Mouse (Mus musculus) embryo, embryonic 9.5 days (tissue): ENCODE data around the gene Taar9.
A peak's percentile ranks its signal among the peaks of the same experiment; 100 is the strongest.
"Not testable (repeated sequence)": the region's sequence is repeated elsewhere in the genome, so short reads cannot be mapped to it uniquely, and the experiment has no call there.

Source experiments
- DNase-seq: peaks from one replicate; pipeline ENCODE4 v3.0.0-alpha.2; 2017; ENCODE audit errors: extremely low spot score

Gene Taar9

DNA sequence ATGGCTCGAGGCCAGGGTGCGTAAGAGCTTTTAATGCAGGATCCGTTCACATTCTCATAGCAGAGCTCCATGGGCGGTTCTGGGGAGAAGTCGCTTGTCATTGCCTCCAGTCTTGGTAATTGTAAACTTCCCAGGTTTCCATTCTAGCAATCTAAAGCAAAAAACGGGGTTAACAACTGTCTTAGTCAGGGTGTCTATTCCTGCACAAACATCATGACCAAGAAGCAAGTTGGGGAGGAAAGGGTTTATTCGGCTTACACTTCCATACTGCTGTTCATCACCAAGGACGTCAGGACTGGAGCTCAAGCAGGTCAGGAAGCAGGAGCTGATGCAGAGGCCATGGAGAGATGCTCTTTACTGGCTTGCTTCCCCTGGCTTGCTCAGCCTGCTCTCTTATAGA lies at the start of gene Taar9:
Gene Taar9, minus strand, starts transcription at position 101 of the 400 bp plus-strand sequence.
- not testable (repeated sequence) for DNase-seq

DNA sequence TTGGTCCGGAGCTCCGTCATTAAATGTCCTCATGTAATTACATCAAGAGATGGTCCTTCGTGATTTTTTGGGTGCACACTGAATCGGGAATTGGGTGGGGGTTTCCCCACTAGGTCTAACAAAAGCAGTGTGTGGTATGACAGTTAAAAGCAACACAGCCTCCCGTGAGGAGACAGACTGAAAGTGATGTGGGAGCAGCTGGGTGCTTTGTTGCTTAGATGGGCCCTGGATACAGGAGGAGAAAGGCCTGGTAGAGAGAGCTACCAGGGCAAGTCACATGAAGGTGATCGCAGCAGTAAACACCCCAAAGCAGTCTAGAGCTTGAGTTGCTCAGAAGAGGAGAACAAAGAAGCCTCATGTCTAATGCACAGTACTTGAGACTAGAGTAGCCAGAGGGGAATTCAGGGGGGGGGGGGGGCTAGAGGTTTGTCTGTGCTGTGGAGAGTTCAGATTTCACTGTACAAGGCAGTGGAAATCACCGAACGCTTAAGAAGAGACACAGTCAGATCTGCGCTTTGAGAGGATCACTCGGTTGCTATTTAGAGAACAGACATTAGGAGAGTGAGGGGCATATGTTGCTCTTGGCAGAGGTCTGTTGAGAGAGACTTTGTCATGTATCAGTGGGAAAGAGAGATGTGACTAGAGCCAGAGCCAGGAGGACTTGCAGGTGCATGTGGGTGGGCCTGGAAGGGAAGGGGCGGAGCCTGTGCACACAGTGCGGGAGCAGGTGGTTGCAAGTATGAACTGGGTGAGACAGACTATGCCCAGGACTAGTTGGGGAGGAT lies 49.3 kb upstream of the Taar9 start:
- no peak for DNase-seq

DNA sequence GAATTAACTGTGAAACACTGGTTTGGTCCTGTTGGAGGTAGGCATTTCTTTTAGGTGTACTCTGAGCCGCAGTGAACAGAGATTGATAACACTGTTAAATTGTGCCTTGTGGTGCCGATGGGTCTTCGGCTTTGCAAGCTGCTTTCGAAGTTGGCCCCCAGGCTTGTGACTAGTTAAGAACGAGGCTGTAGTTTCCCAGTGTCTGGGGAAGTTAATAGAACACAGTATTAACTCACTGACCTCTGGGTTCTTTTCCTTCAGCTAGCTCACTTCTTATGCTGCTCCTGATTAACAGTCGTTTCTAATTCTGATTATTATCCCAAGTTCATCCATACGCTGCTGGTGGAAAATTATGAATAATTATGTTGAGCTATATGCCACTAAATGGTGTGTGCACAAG lies 40.8 kb upstream of the Taar9 start:
- DNase-seq: no peak

DNA sequence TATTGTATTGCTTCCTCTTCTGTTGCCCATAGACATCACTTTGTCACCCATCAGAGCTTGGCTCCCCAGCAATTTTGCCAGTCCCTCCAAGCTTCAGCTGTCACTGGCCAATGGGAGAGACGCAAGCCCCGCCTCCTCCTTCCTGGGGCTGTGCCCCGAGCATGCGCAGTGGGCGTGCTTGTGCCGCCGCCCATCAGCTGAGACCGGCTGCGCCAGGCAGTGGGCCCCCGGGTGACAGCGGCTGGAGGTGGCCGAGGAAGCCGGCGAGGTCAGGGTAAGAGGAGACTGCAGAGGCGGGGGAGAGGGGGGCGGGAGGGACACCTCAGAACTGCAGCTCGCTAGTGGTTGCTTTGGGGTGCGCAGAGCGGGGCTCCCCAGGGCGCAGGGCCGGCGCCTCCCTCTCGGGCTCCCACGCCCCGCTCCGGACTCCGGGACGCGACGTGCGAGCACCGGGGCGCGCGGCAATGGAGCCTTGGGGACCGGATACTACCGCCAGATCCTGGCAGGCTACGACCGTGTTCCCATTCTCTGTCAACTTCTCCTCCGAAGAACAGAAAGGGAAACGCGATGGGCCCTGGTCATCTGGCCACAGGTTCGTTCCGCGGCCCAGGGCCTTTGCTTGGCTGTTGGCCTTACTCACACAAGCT lies 39.9 kb upstream of the Taar9 start, which contains the start of gene Stx7:
Gene Stx7, plus strand, starts transcription at position 168 of the 647 bp plus-strand sequence.
- peak; percentile 89 for DNase-seq

DNA sequence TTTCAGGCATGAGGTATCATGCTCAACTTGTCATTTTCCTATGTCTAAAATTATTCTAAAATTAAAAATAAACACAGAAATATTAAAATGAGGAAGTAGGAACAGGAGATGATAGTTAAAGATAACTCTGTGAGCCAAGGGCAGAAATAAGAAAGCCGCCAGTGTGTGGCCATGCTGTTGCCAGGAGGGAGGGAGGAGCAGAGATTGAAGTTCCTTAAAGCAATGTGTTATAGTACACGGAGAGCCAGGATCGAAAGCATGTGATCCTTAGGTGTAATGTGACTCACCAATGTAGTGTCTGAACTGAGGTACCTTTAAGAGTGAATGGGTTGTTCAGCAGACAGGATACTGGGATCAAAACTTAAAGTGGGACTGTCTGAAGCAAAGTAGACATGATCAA lies 33.4 kb upstream of the Taar9 start:
- no peak for DNase-seq

DNA sequence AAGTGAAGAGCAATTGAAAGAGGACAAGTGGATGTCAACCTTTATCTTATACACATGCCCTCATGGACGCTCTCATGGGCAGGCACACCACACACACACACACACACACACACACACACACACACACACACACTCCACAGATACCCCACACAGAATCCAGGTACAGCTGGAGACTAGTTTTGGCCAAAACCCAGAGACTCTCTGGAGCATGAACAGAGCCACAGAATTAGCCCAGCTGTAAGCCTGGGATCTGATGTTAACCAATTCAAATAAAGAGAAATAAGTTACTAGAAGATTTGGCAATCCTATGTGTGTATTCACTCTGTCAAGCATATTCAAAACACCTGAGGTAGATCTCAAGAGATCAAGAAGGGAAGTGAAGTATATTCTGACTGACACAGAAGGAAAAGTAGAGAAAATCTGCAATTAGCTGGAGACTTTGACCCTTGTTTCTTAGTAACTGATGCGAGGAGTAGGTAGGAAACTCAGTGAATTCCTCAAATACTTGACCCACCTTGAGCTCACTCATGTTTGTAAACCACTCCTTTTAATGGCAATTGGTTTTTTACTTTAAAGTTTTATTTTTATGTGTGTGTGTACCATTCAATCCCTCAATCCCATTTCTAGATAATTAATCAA lies 29.4 kb upstream of the Taar9 start:
- no peak for DNase-seq

DNA sequence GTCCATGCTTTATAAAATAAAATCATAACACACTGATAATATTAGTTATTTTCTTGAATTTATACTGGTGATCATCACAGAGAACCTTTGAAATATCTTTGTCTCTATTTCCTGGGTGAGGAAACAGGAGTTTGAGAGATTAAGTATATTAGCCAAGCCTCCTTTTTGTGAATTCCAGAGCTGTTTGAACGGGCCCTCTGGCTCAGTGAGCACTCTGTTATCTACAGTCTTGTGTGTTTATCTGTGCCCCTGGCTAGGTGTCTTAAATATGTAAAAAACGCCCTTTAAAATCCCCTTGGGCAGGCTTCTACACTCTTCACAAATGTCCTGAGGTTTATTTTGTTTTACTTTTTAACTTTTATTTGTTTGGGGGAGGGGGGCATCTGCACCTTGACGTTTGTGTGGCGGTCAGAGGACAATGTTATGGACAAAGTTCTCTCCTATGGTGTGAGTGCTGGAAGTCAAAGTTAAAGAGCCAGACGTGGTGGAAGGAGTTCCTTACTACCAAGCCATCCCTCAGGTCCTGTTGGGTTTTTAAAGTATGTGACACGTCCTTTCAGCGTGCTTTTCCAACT lies 24.8 kb upstream of the Taar9 start:
- no peak for DNase-seq

DNA sequence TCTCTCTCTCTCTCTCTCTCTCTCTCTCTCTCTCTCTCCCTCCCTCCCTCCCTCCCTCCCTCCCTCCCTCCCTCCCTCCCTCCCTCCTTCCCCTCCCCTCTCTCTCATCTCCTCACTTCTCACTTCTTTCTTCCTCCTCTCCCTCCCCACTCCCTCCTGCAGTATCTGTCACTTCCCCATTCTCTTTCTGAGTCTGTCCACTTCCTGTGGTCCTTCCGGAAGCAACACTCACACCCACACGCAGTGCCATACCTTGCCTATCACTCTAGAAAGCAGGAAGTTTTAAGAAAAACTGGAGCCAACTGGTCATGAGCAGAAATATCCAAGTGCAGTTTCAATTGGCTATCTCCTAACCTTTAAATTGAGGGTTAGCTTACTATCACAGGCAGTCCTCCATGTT lies 23.8 kb upstream of the Taar9 start:
- no peak for DNase-seq

DNA sequence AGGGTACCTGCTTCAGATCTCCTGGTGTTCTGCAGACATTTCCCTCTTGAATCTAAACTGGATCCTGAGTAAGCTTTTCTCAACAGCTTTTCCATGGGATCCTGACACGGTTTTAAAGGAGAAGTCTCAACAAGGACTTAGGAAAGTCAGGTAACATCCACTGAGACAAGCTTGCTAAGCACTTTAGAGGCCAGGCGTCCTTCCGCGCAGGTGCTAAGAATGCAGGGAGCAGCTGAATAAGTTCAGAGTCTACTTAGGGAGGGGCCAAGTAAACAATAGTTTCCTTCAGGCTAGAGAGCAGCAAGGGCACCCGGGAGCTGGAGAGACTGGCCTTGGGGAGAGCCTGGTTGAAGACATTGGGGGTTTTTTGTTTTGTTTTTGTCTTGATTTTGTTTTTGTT lies 22.9 kb upstream of the Taar9 start:
- DNase-seq: no peak

DNA sequence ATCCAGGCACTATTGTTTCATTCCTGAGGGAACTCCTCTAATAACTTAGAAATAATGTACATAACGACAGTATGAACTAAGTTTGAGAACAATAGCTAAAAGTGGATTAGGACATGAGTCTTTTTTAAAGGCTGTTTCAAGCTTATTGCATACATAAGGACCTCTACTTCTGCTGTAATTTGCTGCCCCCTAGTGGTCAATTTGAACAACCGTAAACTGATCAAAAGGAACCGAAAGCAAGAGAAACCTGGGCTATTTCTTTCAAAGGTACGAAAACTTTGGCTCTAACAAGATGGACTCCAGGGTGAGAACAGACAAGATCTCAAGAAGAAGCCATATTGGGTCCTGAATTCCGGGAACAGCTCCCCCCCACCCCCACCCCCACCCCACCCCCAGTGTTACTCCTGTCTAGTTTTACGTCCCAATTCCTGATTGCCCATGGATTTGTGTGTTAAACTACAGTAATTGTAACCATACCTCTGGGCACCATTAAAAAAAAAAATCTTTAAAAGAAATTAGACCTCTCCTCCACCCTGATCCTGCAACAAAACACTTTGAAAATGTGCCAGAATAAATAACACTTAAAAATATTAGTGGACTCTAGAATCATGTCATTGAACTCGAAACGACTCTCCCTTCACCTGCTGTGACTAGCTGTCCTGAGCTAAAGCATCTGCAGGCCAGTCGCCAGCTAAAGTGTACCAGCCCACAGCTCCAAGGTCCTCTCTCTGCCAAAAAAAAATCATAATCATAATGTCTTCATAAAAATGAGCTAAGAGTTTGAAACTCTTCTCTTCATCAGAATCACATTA lies 22.3 kb upstream of the Taar9 start:
- DNase-seq: peak; percentile 59

DNA sequence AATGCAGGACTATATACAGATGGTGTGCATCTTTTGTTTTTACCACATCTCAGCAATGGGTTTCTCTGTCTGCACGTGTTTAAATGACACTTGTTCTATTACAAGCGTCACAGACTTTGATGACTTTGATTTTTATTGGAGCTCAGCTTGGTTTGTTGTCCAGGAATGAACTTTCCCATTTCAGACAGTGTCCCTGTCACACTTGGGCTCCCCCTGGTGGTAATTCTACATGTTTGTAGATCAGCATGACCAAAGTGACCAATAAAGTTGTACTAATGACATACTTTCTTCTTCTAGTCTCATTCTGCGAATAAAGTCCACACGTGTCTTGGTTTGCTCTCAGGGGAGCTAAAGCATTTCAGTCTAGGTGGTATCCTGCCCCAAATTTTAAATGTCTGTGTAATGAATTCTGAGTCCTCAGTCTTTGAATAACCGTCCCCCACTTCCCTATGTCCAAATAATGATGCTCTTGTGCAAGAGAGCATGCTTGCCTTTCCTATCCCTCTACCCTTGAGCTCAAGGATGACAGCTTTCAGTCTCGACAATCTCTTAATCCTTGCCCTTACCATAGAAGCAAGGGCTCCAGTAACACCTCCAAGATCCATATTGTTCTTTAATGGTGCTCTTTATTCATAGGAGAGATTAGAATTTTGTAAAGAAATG lies 1.9 kb upstream of the Taar9 start:
- peak; percentile 54 for DNase-seq

DNA sequence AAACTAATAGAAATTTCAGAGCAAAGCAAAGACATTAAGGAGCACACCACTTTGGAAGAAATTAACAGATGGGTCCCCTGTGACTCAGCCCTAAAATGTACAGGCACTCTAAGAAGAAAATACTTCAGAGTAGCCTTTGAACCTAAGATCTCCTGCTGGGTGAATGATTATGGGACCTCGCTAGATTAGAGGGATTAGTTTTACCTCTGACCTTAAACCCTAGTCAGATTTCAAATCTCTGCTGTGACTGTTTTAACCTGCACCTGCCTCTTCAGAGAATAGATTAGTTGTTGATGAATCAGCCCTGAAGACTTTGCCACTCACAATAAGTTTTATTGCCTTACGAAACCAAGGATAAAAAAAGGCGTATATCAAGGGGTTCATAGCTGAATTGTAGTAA lies 1.1 kb downstream of the Taar9 start:
- no peak for DNase-seq

DNA sequence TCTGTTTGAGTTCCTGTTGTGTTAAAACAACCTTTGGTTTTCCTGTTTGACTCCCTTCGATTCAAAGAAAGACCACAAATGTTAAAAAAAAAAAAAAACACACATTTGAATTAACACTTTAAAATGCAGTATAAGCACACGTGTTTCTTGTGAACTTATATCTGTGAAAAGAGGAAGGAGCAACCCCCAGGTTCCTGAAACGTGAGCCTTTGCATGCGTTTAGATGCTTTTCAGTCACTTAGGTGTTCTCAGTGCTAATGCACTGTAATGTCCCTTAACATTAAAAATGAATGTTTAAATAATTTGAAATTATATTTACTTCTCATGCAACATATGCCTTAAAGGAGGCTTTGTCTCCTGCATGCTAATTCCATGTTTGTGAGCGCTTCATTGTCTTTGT lies 1.6 kb downstream of the Taar9 start:
- DNase-seq: no peak

DNA sequence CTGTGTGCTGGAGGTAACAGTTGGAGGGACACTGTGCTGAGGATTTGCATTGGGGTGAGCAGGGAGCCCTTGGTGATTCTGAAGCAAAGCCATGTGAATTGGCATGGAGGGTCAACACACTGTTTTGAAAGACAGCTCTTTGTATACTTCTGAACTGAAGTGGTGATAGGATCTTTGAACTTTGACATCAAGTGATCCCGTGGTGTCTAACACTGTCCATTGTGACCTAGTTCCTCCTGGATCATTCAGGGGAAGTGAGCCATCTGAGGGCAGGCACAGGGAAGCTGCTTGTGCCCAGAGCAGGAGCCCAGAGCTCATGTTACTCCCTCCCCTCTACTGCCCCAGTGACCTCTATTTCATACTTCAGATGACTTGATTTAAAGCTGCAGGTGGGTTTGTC lies 6.0 kb downstream of the Taar9 start:
- not testable (repeated sequence) for DNase-seq

DNA sequence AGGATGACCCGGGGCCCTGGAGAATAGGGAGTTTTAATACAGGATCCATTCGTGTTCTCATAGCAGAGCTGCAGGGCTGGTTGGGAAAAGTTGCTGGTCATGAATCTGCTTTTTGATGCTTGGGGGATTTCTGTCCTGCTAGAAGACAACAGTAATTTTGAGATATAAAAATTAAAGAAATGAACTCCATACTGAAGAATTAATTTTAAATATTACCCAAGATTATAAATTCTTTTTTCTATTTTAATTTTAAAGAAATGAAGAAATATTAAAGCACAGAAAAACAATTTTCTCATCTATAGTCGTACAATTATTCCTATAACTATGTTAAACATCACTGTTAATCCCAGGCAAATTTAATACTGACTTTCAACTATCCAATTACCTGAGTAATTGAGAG lies 7.5 kb downstream of the Taar9 start, which contains the start of gene Taar8c:
Gene Taar8c, minus strand, starts transcription at position 101 of the 400 bp plus-strand sequence.
- DNase-seq: not testable (repeated sequence)

DNA sequence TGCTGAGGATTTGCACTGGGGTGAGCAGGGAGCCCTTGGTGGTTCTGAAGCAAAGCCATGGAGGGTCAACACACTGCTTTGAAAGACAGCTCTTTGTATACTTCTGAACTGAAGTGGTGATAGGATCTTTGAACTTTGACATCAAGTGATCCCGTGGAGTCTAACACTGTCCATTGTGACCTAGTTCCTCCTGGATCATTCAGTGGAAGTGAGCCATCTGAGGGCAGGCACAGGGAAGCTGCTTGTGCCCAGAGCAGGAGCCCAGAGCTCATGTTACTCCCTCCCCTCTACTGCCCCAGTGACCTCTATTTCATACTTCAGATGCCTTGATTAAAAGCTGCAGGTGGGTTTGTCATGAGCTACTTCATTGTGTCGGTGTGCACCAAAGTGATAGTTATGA lies 12.3 kb downstream of the Taar9 start:
- not testable (repeated sequence) for DNase-seq

DNA sequence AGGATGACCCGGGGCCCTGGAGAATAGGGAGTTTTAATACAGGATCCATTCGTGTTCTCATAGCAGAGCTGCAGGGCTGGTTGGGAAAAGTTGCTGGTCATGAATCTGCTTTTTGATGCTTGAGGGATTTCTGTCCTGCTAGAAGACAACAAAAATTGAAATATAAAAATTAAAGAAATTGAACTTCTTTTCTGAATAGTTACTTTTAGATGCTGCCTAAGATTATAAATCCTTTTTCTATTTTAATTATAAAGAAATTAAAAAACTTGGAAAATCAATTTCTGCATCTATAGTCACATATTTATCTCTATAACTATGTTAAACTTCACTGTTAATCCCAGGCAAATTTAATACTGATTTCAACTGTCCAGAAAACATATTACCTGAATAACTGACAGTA lies 17.1 kb downstream of the Taar9 start, which contains the start of gene Taar8b:
Gene Taar8b, minus strand, starts transcription at position 101 of the 400 bp plus-strand sequence.
- DNase-seq: no peak

DNA sequence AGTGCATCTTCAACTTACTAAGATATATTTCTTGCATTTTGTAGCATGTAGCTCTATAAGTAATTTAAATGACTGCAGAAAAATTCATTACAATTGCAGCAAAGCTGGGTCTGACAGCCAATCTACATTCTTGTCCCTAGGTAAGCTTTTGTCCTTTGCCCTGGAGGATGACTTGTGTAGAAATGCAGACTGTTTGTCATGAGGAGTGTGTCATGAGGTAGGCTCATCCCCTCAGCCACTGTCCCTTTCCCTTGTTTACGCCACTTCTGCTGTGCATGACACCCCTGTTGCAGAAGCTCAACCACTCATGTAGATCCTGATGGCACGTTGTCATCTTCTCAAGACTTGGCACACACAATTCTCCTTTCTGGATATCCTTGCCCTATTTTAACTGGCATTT lies 22.2 kb downstream of the Taar9 start:
- DNase-seq: no peak

DNA sequence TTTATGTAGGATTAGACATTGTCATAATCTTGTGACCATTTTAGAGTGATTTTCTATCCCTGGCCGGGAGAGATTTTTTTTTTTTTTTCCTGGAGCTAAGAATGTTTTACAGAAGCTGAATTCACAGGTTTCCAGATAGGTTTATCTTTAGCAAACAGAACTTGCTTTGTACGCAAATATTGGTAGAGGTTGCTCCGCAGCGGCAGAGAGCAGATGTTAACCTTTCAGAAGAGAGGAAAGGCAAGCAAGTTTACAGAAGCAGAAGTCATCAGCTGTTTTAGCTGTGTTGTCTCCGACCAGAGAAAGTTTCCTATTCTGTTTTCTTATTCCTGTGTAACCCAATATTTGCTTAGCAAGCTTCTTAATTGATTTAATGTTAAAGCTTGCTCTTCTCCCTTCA lies 22.8 kb downstream of the Taar9 start:
- no peak for DNase-seq

DNA sequence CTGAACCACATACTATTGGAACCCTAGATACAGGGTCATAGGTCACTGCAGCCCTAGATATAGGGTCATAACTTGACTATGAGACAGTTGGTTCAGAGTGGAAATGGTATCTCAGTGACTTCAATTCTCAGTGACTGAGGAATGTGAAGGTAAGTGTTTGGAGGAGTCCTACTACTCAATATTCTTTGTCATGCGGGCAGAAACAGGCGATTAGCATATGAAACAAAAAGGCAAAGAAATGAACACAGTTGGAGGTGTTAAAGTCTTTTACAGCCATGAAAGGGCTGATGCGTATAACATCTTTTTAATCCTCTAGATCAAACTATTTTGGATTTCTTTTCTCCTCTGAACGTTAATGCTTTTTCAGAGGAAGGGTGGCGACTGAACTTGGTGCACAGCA lies 23.4 kb downstream of the Taar9 start:
- no peak for DNase-seq

DNA sequence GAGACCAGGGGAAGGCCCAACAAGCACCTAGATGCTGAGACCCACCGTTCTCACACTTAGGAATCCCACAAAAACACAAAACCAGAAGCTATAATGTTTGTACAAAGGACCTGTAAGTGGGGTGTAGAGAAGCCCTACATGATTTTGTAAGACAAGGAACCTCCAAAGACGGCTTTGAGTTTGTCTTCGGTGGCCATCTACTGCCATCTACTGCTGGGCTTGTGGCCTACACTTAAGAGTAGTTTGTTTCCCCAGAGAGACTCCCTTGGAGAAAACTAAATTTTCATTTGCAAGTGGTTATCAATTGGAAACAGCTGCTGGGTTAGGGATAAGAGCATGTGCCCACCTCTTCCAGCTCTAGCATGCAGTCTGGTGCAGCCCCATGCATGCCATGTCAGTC lies 29.2 kb downstream of the Taar9 start:
- peak; percentile 37 for DNase-seq
